Mouse (Mus musculus) embryonic facial prominence, embryonic 12.5 days (tissue): ENCODE results near the gene Traf2. TPM values are rescaled to one million over a fixed set of nuclear protein-coding genes. Genes with fewer than 3 reads are reported as not detected.
"Not testable (repeated sequence)": the region's sequence is repeated elsewhere in the genome, so short reads cannot be mapped to it uniquely, and the experiment has no call there.

Experiments used
- ATAC-seq: fragments of 200-750 bp; cut with Nextera tagmentation; 2 replicates; pipeline ENCODE4 v1.8.0; 2017; ENCODE audit not compliant: insufficient number of reproducible peaks, insufficient read depth, low FRiP score, low TSS enrichment
- H3K27ac ChIP-seq: fragments of 300-500 bp; sonication (generic); 2 replicates; pipeline ENCODE4 v1.5.1; 2016; ENCODE audit warnings: mild to moderate bottlenecking
- H3K27me3 ChIP-seq: fragments of 300-500 bp; sonication (generic); 2 replicates; pipeline ENCODE4 v1.6.1; 2016; ENCODE audit warnings: mild to moderate bottlenecking, moderate library complexity
- H3K36me3 ChIP-seq: fragments of 300-500 bp; sonication (generic); 2 replicates; pipeline ENCODE4 v1.6.1; 2016; ENCODE audit warnings: mild to moderate bottlenecking
- H3K4me1 ChIP-seq: fragments of 300-500 bp; sonication (generic); 2 replicates; pipeline ENCODE4 v1.6.1; 2016
- H3K4me2 ChIP-seq: fragments of 300-500 bp; sonication (generic); replicated peaks from 2 replicates; pipeline ENCODE4 v1.6.1; 2016; ENCODE audit warnings: mild to moderate bottlenecking, moderate library complexity
- H3K4me3 ChIP-seq: fragments of 300-500 bp; sonication (generic); 2 replicates; pipeline ENCODE4 v1.5.1; 2016; ENCODE audit warnings: mild to moderate bottlenecking
- H3K9ac ChIP-seq: fragments of 300-500 bp; sonication (generic); 2 replicates; pipeline ENCODE4 v1.6.1; 2016; ENCODE audit warnings: mild to moderate bottlenecking, moderate library complexity
- H3K9me3 ChIP-seq: fragments of 300-500 bp; sonication (generic); 2 replicates; pipeline ENCODE4 v1.6.1; 2016; ENCODE audit warnings: mild to moderate bottlenecking, moderate library complexity
- WGBS: fragments of 180-500 bp; shearing (Covaris S2); methylation state at CpG from one replicate; pipeline ENCODE4 v1.1.7; 2016; 5-methylcytosine and 5-hydroxymethylcytosine counted together
- polyA plus RNA-seq: library from polyadenylated mRNA; unstranded; fragments of >200 nt; fragmentation: Nextera tagmentation; extraction: Ambion mirVana; gene quantifications from 2 replicates; pipeline ENCODE4 v1.2.1, GENCODE M21; 2016

Traf2 gene
- polyA plus RNA-seq, 1 experiment from 2014 or later, result 37.8 TPM

GRCm38 (mm10) chr2:25557221-25557963 lies 10.7 kb upstream of the Traf2 start, which contains the start of gene Edf1:
TSS of gene Edf1 (plus strand) at chr2:25557847.
- H3K36me3 ChIP-seq, result peaks cover 26% of the 10 kb centered on the region
- under 1% methylated on average over 61 of the region's 61 CpGs for WGBS
- H3K9ac ChIP-seq, result peak within 1 kb of the TSS; percentile 93
- peak within 1 kb of the TSS; percentile 97 for H3K4me3 ChIP-seq
- peak within 1 kb of the TSS; percentile 71 for H3K27ac ChIP-seq
- peak; percentile 95 for ATAC-seq
- H3K9me3 ChIP-seq, result no peaks in the 10 kb centered on the region
- peaks cover 20% of the 10 kb centered on the region for H3K4me1 ChIP-seq
- H3K4me2 ChIP-seq, result peak within 1 kb of the TSS; percentile 94
- H3K27me3 ChIP-seq, result no peaks in the 10 kb centered on the region

- Histone ChIP-seq H3K4me1 (peaks cover 20% of the 10 kb centered on the region), H3K27ac (no peak overlapping the region), H3K4me3 (no peak overlapping the region), H3K27me3 (no peaks in the 10 kb centered on the region), H3K9ac (no peak overlapping the region), H3K36me3 (peaks cover 15% of the 10 kb centered on the region), H3K9me3 (no peaks in the 10 kb centered on the region), H3K4me2 (no peak overlapping the region)
- no peak for ATAC-seq
- WGBS, result 58% methylated on average over 1 of the region's 1 CpGs
Measured at GRCm38 (mm10) chr2:25556296-25556695, 9.6 kb upstream of the Traf2 start.

- H3K27ac ChIP-seq, H3K4me2 ChIP-seq: not testable (repeated sequence)
- 52% methylated on average over 2 of the region's 2 CpGs for WGBS
Measured at GRCm38 (mm10) chr2:25555479-25555878, 8.7 kb upstream of the Traf2 start.

GRCm38 (mm10) chr2:25553171-25553786 lies 6.5 kb upstream of the Traf2 start:
- not testable (repeated sequence) for H3K9me3 ChIP-seq, H3K36me3 ChIP-seq, H3K27ac ChIP-seq, H3K4me2 ChIP-seq, H3K9ac ChIP-seq, ATAC-seq, H3K4me3 ChIP-seq, H3K4me1 ChIP-seq, H3K27me3 ChIP-seq
- WGBS, result 90% methylated on average over 4 of the region's 4 CpGs

More at GRCm38 (mm10) chr2:25555479-25555878, 8.7 kb upstream of the Traf2 start:
- H3K27me3 ChIP-seq, H3K9me3 ChIP-seq, H3K36me3 ChIP-seq, H3K4me3 ChIP-seq, H3K9ac ChIP-seq, ATAC-seq: not testable (repeated sequence)
- peaks cover 20% of the 10 kb centered on the region for H3K4me1 ChIP-seq

- Histone ChIP-seq H3K4me1 (no peaks in the 10 kb centered on the region), H3K9ac (no peak overlapping the region), H3K4me2 (no peak overlapping the region), H3K4me3 (no peak overlapping the region), H3K9me3 (no peaks in the 10 kb centered on the region), H3K27ac (no peak overlapping the region), H3K36me3 (no peaks in the 10 kb centered on the region), H3K27me3 (no peaks in the 10 kb centered on the region)
- 41% methylated on average over 5 of the region's 5 CpGs for WGBS
- no peak for ATAC-seq
Measured at GRCm38 (mm10) chr2:25551186-25551585, 4.4 kb upstream of the Traf2 start.

GRCm38 (mm10) chr2:25549021-25549991 lies 2.6 kb upstream of the Traf2 start:
- Histone ChIP-seq H3K27ac (no peak overlapping the region), H3K9ac (no peak overlapping the region), H3K9me3 (no peaks in the 10 kb centered on the region), H3K4me2 (no peak overlapping the region), H3K4me1 (peaks cover 7% of the 10 kb centered on the region), H3K4me3 (no peak overlapping the region), H3K27me3 (no peaks in the 10 kb centered on the region), H3K36me3 (no peaks in the 10 kb centered on the region)
- 72% methylated on average over 9 of the region's 9 CpGs for WGBS
- ATAC-seq, result no peak

- 7% methylated on average over 43 of the region's 43 CpGs for WGBS
- H3K9ac ChIP-seq, result peak overlapping the region; percentile 79
- H3K4me1 ChIP-seq, result peaks cover 7% of the 10 kb centered on the region
- H3K36me3 ChIP-seq, result no peaks in the 10 kb centered on the region
- H3K27ac ChIP-seq, result peak overlapping the region; percentile 63; the same call in 1 of the 2 replicates
- peak overlapping the region; percentile 68 for H3K4me3 ChIP-seq
- H3K4me2 ChIP-seq, result peak overlapping the region; percentile 78
- no peaks in the 10 kb centered on the region for H3K27me3 ChIP-seq
- ATAC-seq, result peak; percentile 37; the same call in 1 of the 2 replicates
- H3K9me3 ChIP-seq, result no peaks in the 10 kb centered on the region
Measured at GRCm38 (mm10) chr2:25545996-25546810, 537 bp downstream of the Traf2 start.

GRCm38 (mm10) chr2:25541644-25542367 lies 4.9 kb downstream of the Traf2 start:
- Histone ChIP-seq H3K4me1 (peaks cover 7% of the 10 kb centered on the region), H3K27ac (no peak overlapping the region), H3K36me3 (peaks cover 27% of the 10 kb centered on the region), H3K27me3 (no peaks in the 10 kb centered on the region), H3K4me3 (no peak overlapping the region), H3K9ac (no peak overlapping the region), H3K4me2 (no peak overlapping the region), H3K9me3 (no peaks in the 10 kb centered on the region)
- ATAC-seq, result no peak
- WGBS, result 83% methylated on average over 10 of the region's 10 CpGs

- no peaks in the 10 kb centered on the region for H3K27me3 ChIP-seq
- peaks cover under 1% of the 10 kb centered on the region; the same call in 1 of the 2 replicates for H3K4me1 ChIP-seq
- ATAC-seq, result no peak
- H3K4me3 ChIP-seq, result no peak overlapping the region
- H3K36me3 ChIP-seq, result peaks cover 40% of the 10 kb centered on the region
- H3K4me2 ChIP-seq, result no peak overlapping the region
- H3K27ac ChIP-seq, result no peak overlapping the region
- WGBS, result 97% methylated on average over 4 of the region's 4 CpGs
- H3K9me3 ChIP-seq, result no peaks in the 10 kb centered on the region
- no peak overlapping the region for H3K9ac ChIP-seq
Measured at GRCm38 (mm10) chr2:25540541-25540948, 6.2 kb downstream of the Traf2 start.

GRCm38 (mm10) chr2:25536531-25536930 lies 10.2 kb downstream of the Traf2 start:
- no peaks in the 10 kb centered on the region for H3K9me3 ChIP-seq
- WGBS, result 93% methylated on average over 8 of the region's 8 CpGs
- no peak overlapping the region for H3K27ac ChIP-seq
- no peak overlapping the region for H3K4me3 ChIP-seq
- no peaks in the 10 kb centered on the region for H3K4me1 ChIP-seq
- peaks cover 69% of the 10 kb centered on the region for H3K36me3 ChIP-seq
- no peak for ATAC-seq
- no peak overlapping the region for H3K9ac ChIP-seq
- no peak overlapping the region for H3K4me2 ChIP-seq
- no peaks in the 10 kb centered on the region for H3K27me3 ChIP-seq
